Mouse (Mus musculus) left cerebral cortex, postnatal 10 days (tissue): Measurements from ENCODE around the gene Ppp1r13l. TPM values are rescaled to one million over a fixed set of nuclear protein-coding genes. Genes with fewer than 3 reads are reported as not detected.

ENCODE experiments used
- DNase-seq, 2 experiments: peaks; one replicate each; pipeline ENCODE4 v3.0.0; 2021 to 2022; ENCODE audit warnings: low spot score in 2 of 2, mixed read lengths in 1 of 2; ENCODE audit errors: extremely low spot score in 1 of 2
- intact Hi-C: fragments of 180-260 bp; cut with DNase I; formaldehyde crosslinking; loops from one replicate; pipeline ENCODE4 v1.15.1; 2025
- total RNA-seq, 2 experiments: library from RNA; stranded (reverse); gene quantifications; 2 replicates each; pipeline ENCODE4 v1.2.3; 2021

The Ppp1r13l gene
- total RNA-seq, 2 experiments from 2014 or later, result 5.3 to 7.2 TPM

- intact Hi-C loops, result no loop called here
- DNase-seq, result no peak
Measured at GRCm38 (mm10) chr7:19358634-19359033, 915 bp upstream of the Ppp1r13l start.

- intact Hi-C loops, result no loop called here
- DNase-seq, result peak; percentile 69 to 85
Measured at GRCm38 (mm10) chr7:19359892-19360641, 518 bp downstream of the Ppp1r13l start.

GRCm38 (mm10) chr7:19360944-19361343, 1.4 kb downstream of the Ppp1r13l start:
- DNase-seq, result peak; percentile 87 to 95
- intact Hi-C loops, result no loop called here

GRCm38 (mm10) chr7:19361720-19362119, 2.2 kb downstream of the Ppp1r13l start:
- peak in 1 of 2 experiments; percentile 82 for DNase-seq
- intact Hi-C loops, result no loop called here

GRCm38 (mm10) chr7:19362276-19362675, 2.7 kb downstream of the Ppp1r13l start:
- intact Hi-C loops, result no loop called here
- no peak for DNase-seq

- intact Hi-C loops, result no loop called here
- peak in 1 of 2 experiments; percentile 78 for DNase-seq
Measured at GRCm38 (mm10) chr7:19363881-19364280, 4.3 kb downstream of the Ppp1r13l start.

GRCm38 (mm10) chr7:19365376-19365775, 5.8 kb downstream of the Ppp1r13l start:
- no peak for DNase-seq
- intact Hi-C loops, result no loop called here

GRCm38 (mm10) chr7:19368380-19368779, 8.8 kb downstream of the Ppp1r13l start:
- intact Hi-C loops, result no loop called here
- DNase-seq, result peak in 1 of 2 experiments; percentile 75

- DNase-seq, result peak in 1 of 2 experiments; percentile 81
- intact Hi-C loops, result no loop called here
Measured at GRCm38 (mm10) chr7:19369823-19370425, 10.4 kb downstream of the Ppp1r13l start.

GRCm38 (mm10) chr7:19373367-19373766, 13.8 kb downstream of the Ppp1r13l start:
- no peak for DNase-seq
- intact Hi-C loops, result no loop called here

- no peak for DNase-seq
- intact Hi-C loops, result no loop called here
Measured at GRCm38 (mm10) chr7:19375368-19375767, 15.8 kb downstream of the Ppp1r13l start.

GRCm38 (mm10) chr7:19376019-19376418, 16.5 kb downstream of the Ppp1r13l start:
- intact Hi-C loops, result no loop called here

GRCm38 (mm10) chr7:19378049-19378448, 18.5 kb downstream of the Ppp1r13l start:
- intact Hi-C loops, result no loop called here
- DNase-seq, result no peak

More at GRCm38 (mm10) chr7:19376019-19376418, 16.5 kb downstream of the Ppp1r13l start:
- DNase-seq, result no peak

- intact Hi-C loops, result no loop called here
- peak; percentile 98 to 100 for DNase-seq
Measured at GRCm38 (mm10) chr7:19381377-19382165, 22.0 kb downstream of the Ppp1r13l start, which contains the start of gene Ercc2. Gene Ercc2 (plus strand): TSS chr7:19382010.

- intact Hi-C loops, result no loop called here
- DNase-seq, result peak in 1 of 2 experiments; percentile 55
Measured at GRCm38 (mm10) chr7:19382166-19382541, 22.6 kb downstream of the Ppp1r13l start.

GRCm38 (mm10) chr7:19383708-19384107, 24.2 kb downstream of the Ppp1r13l start:
- intact Hi-C loops, result no loop called here
- DNase-seq, result no peak

- DNase-seq, result peak in 1 of 2 experiments; percentile 75
- intact Hi-C loops, result no loop called here
Measured at GRCm38 (mm10) chr7:19388699-19389413, 29.3 kb downstream of the Ppp1r13l start.

- intact Hi-C loops, result no loop called here
- DNase-seq, result no peak
Measured at GRCm38 (mm10) chr7:19394484-19394883, 34.9 kb downstream of the Ppp1r13l start.
